Mouse (Mus musculus) embryonic fibroblast, embryonic 13.5 days (primary cell): ENCODE results near the gene Tprkb.

ENCODE experiments used
- CTCF ChIP-seq: IDR thresholded peaks from 2 replicates; pipeline ENCODE4 v1.5.1; 2011; ENCODE audit warnings: mild to moderate bottlenecking, control low read depth, low read length, moderate library complexity, borderline replicate concordance; ENCODE audit not compliant: insufficient read depth
- POLR2A ChIP-seq: IDR thresholded peaks from 2 replicates; pipeline ENCODE4 v1.6.1; 2011; ENCODE audit warnings: low read depth, mild to moderate bottlenecking, control low read depth, low read length, moderate library complexity

- TF ChIP-seq CTCF: no peak
- TF ChIP-seq POLR2A: no peak
Observed at GRCm38 (mm10) chr6:85919401-85919800, 7.7 kb downstream of the Tprkb start.
